Mouse (Mus musculus): ENCODE results near the gene Plb1.

- no peak for TF ChIP-seq HCFC1 (IDR thresholded peaks at IDR 0.05; ENCODE audit: borderline replicate concordance, insufficient read depth, low read length)
- no peak for TF ChIP-seq ZC3H11A (IDR thresholded peaks at IDR 0.05; ENCODE audit: borderline replicate concordance, low read depth, low read length)
Measured at GRCm38 (mm10) chr5:32351721-32352465, 119.4 kb downstream of the Plb1 start.

Measured in ES-E14 (cell line).